Mouse (Mus musculus) intestine, embryonic 16.5 days (tissue): ENCODE data around the gene Dyrk2. TPM values are rescaled to one million over a fixed set of nuclear protein-coding genes. Genes with fewer than 3 reads are reported as not detected.
A peak's percentile ranks its signal among the peaks of the same experiment; 100 is the strongest.

Source experiments
- ATAC-seq: fragments of 200-750 bp; cut with Nextera tagmentation; 2 replicates; pipeline ENCODE4 v1.8.0; 2017; ENCODE audit warnings: moderate TSS enrichment, moderate library complexity
- H3K27ac ChIP-seq: fragments of 300-500 bp; sonication (generic); 2 replicates; pipeline ENCODE4 v1.5.1; 2014; ENCODE audit warnings: mild to moderate bottlenecking, low read length
- H3K27me3 ChIP-seq: fragments of 300-500 bp; sonication (generic); replicated peaks from 2 replicates; pipeline ENCODE4 v1.6.1; 2014; ENCODE audit warnings: low read length, control low read depth, mixed read lengths; ENCODE audit not compliant: control insufficient read depth, insufficient read depth
- H3K36me3 ChIP-seq: fragments of 300-500 bp; sonication (generic); 2 replicates; pipeline ENCODE4 v1.6.1; 2014; ENCODE audit warnings: low read length, control low read depth; ENCODE audit not compliant: control insufficient read depth, insufficient read depth
- H3K4me1 ChIP-seq: fragments of 300-500 bp; sonication (generic); 2 replicates; pipeline ENCODE4 v1.6.1; 2014; ENCODE audit warnings: low read length, control low read depth, mixed read lengths; ENCODE audit not compliant: control insufficient read depth, insufficient read depth
- H3K4me2 ChIP-seq: fragments of 300-500 bp; sonication (generic); 2 replicates; pipeline ENCODE4 v1.6.1; 2014; ENCODE audit warnings: low read depth, low read length, control low read depth
- H3K4me3 ChIP-seq: fragments of 300-500 bp; sonication (generic); 2 replicates; pipeline ENCODE4 v1.5.1; 2014; ENCODE audit warnings: mild to moderate bottlenecking, low read length
- H3K9ac ChIP-seq: fragments of 300-500 bp; sonication (generic); 2 replicates; pipeline ENCODE4 v1.6.1; 2014; ENCODE audit warnings: low read depth, low read length
- H3K9me3 ChIP-seq: fragments of 300-500 bp; sonication (generic); 2 replicates; pipeline ENCODE4 v1.6.1; 2016; ENCODE audit warnings: low read length, control low read depth; ENCODE audit not compliant: control insufficient read depth
- WGBS: fragments of 180-500 bp; shearing (Covaris S2); extraction: QIAGEN DNeasy Blood & Tissue Kit; methylation state at CpG from one replicate; pipeline ENCODE4 v1.1.7; 2014; 5-methylcytosine and 5-hydroxymethylcytosine counted together
- polyA plus RNA-seq: library from polyadenylated mRNA; unstranded; fragments of >200 nt; fragmentation: Nextera tagmentation; extraction: Ambion mirVana; gene quantifications from 2 replicates; pipeline ENCODE4 v1.2.1, GENCODE M21; 2015

Gene Dyrk2
- polyA plus RNA-seq = 7.2 and 8.0 TPM in 2 replicates

GRCm38 (mm10) chr10:118870201-118870980 is at the start of gene Dyrk2:
Gene Dyrk2, minus strand, starts transcription at chr10:118870209.
- Histone ChIP-seq H3K27ac (peak within 1 kb of the TSS; percentile 95), H3K9ac (peak within 1 kb of the TSS; percentile 99), H3K4me2 (peak within 1 kb of the TSS; percentile 93), H3K9me3 (no peaks in the 10 kb centered on the region), H3K4me3 (peak within 1 kb of the TSS; percentile 78), H3K27me3 (no peaks in the 10 kb centered on the region), H3K4me1 (peaks cover 26% of the 10 kb centered on the region), H3K36me3 (no peaks in the 10 kb centered on the region)
- 17% methylated on average over 16 of the region's 16 CpGs for WGBS
- peak; percentile 17; the same call in 1 of the 2 replicates for ATAC-seq

- Histone ChIP-seq H3K27me3 (no peaks in the 10 kb centered on the region), H3K4me1 (no peaks in the 10 kb centered on the region), H3K27ac (no peak overlapping the region), H3K36me3 (no peaks in the 10 kb centered on the region), H3K9me3 (no peaks in the 10 kb centered on the region), H3K9ac (no peak overlapping the region), H3K4me3 (no peak overlapping the region), H3K4me2 (no peak overlapping the region)
- ATAC-seq = no peak
- WGBS = 85% methylated on average over 10 of the region's 10 CpGs
Measured at GRCm38 (mm10) chr10:118902625-118903024, 32.6 kb upstream of the Dyrk2 start.

DNA sequence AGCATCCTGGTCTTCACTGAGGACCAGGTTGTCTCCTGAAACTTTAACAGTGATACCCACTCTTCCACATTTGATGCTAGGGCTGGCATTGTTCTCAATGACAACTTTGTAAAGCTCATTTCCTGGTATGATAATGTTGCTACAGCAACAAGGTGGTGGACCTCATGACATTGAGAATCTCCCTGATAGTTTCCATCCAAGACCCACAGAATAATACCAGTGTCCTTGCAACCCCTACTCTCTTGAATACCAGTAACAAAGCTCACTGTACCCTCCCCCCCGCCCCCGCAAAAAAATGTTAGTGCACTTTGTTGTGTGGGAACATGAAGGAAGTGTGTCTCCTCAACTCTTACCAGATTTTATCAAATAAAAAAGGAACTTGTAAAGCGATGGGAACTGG is 23.6 kb upstream of the Dyrk2 start:
- Histone ChIP-seq H3K4me2 (no peak overlapping the region), H3K4me1 (no peaks in the 10 kb centered on the region), H3K27me3 (no peaks in the 10 kb centered on the region), H3K9ac (no peak overlapping the region), H3K9me3 (no peaks in the 10 kb centered on the region), H3K27ac (no peak overlapping the region), H3K4me3 (no peak overlapping the region), H3K36me3 (no peaks in the 10 kb centered on the region)
- 84% methylated on average over 3 of the region's 3 CpGs for WGBS
- no peak for ATAC-seq

DNA sequence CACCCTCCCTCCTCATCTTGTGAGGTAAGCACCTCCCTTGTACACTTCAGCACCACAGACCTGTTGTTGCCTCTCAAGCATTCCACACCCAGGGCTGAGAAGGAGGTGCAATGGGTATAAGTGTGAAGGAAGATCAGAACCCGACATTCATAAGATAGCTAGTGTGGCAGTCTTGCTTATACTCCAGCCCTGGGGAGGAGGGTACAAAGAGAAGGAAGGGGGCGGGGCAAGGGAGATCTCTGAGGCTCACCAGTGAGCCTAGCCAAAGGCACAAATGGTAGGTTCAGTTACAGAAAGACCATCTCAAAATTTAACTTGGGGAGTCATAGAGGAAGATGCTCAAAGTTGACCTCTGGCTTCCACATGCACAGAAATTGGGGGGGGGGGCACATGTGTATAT is 14.1 kb upstream of the Dyrk2 start:
- Histone ChIP-seq H3K27me3 (no peaks in the 10 kb centered on the region), H3K27ac (no peak overlapping the region), H3K9me3 (no peaks in the 10 kb centered on the region), H3K36me3 (no peaks in the 10 kb centered on the region), H3K9ac (no peak overlapping the region), H3K4me3 (no peak overlapping the region), H3K4me1 (no peaks in the 10 kb centered on the region), H3K4me2 (no peak overlapping the region)
- WGBS = 92% methylated on average over 2 of the region's 2 CpGs
- no peak for ATAC-seq

GRCm38 (mm10) chr10:118883317-118883716 is 13.3 kb upstream of the Dyrk2 start:
- ATAC-seq = no peak
- Histone ChIP-seq H3K4me3 (no peak overlapping the region), H3K9me3 (no peaks in the 10 kb centered on the region), H3K4me1 (no peaks in the 10 kb centered on the region), H3K27ac (no peak overlapping the region), H3K9ac (no peak overlapping the region), H3K36me3 (no peaks in the 10 kb centered on the region), H3K4me2 (no peak overlapping the region), H3K27me3 (no peaks in the 10 kb centered on the region)
- WGBS = 86% methylated on average over 11 of the region's 11 CpGs

- 71% methylated on average over 12 of the region's 12 CpGs for WGBS
- no peak for ATAC-seq
- Histone ChIP-seq H3K36me3 (no peaks in the 10 kb centered on the region), H3K9ac (no peak overlapping the region), H3K27me3 (no peaks in the 10 kb centered on the region), H3K4me1 (no peaks in the 10 kb centered on the region), H3K9me3 (no peaks in the 10 kb centered on the region), H3K4me2 (no peak overlapping the region), H3K4me3 (no peak overlapping the region), H3K27ac (no peak overlapping the region)
Measured at GRCm38 (mm10) chr10:118882258-118882885, 12.4 kb upstream of the Dyrk2 start.

- H3K36me3 ChIP-seq = no peaks in the 10 kb centered on the region
- H3K9ac ChIP-seq = no peak overlapping the region
- H3K4me3 ChIP-seq = no peak overlapping the region
- H3K27me3 ChIP-seq = no peaks in the 10 kb centered on the region
- ATAC-seq = no peak
- H3K9me3 ChIP-seq = no peaks in the 10 kb centered on the region
- no peaks in the 10 kb centered on the region for H3K4me1 ChIP-seq
- H3K4me2 ChIP-seq = no peak overlapping the region
- 84% methylated on average over 2 of the region's 2 CpGs for WGBS
- H3K27ac ChIP-seq = no peak overlapping the region
Measured at GRCm38 (mm10) chr10:118880776-118881175, 10.8 kb upstream of the Dyrk2 start.

DNA sequence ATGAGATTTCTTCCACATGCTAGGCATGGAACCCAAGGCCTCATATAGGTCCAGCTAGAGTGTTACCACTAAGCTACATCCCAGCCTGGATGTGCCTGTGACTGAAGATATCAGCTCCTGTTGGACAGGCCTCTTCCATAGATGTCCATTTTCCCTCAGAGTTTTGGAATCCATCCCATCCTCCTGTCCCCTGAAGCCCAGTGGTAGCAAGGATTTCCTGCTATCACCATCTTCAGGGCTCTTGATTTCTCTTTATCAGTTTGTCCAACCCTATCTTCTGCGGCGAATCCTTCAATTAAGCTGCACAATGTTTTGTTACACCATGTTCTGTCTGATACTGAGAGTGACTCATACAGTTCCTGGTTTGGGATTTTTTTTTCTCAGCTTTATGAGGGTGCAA is 2.2 kb upstream of the Dyrk2 start:
- Histone ChIP-seq H3K9ac (no peak overlapping the region), H3K4me1 (peaks cover 11% of the 10 kb centered on the region), H3K9me3 (no peaks in the 10 kb centered on the region), H3K27me3 (no peaks in the 10 kb centered on the region), H3K36me3 (no peaks in the 10 kb centered on the region), H3K27ac (no peak overlapping the region), H3K4me3 (no peak overlapping the region), H3K4me2 (no peak overlapping the region)
- ATAC-seq = no peak
- whole genome bisulfite sequencing = 75% methylated on average over 2 of the region's 2 CpGs

- Histone ChIP-seq H3K36me3 (no peaks in the 10 kb centered on the region), H3K27me3 (no peaks in the 10 kb centered on the region), H3K9me3 (no peaks in the 10 kb centered on the region), H3K4me1 (peaks cover 28% of the 10 kb centered on the region), H3K9ac (peak overlapping the region; percentile 77), H3K4me2 (peak overlapping the region; percentile 93), H3K4me3 (peak overlapping the region; percentile 78), H3K27ac (peak overlapping the region; percentile 95)
- WGBS = under 1% methylated on average over 16 of the region's 16 CpGs
- ATAC-seq = peak; percentile 82
Measured at GRCm38 (mm10) chr10:118869591-118870001, 413 bp downstream of the Dyrk2 start.
